Mouse (Mus musculus) lung, postnatal 36 days (tissue): ENCODE measurements around the gene Tgfbr1.

ENCODE experiments used
- DNase-seq: peaks from one replicate; pipeline ENCODE4 v3.0.0; 2022; ENCODE audit warnings: mixed read lengths

Gene Tgfbr1

GRCm38 (mm10) chr4:47425247-47425830, 72.3 kb downstream of the Tgfbr1 start:
- no peak for DNase-seq

- DNase-seq: no peak
Observed at GRCm38 (mm10) chr4:47427606-47428005, 74.6 kb downstream of the Tgfbr1 start.

- DNase-seq: no peak
Observed at GRCm38 (mm10) chr4:47430557-47430956, 77.5 kb downstream of the Tgfbr1 start.

- no peak for DNase-seq
Observed at GRCm38 (mm10) chr4:47431081-47431480, 78.1 kb downstream of the Tgfbr1 start.

- DNase-seq: no peak
Observed at GRCm38 (mm10) chr4:47432766-47433165, 79.7 kb downstream of the Tgfbr1 start.

GRCm38 (mm10) chr4:47435131-47435530, 82.1 kb downstream of the Tgfbr1 start:
- no peak for DNase-seq

- DNase-seq: no peak
Observed at GRCm38 (mm10) chr4:47435566-47436360, 82.7 kb downstream of the Tgfbr1 start.

- DNase-seq: peak; percentile 92
Observed at GRCm38 (mm10) chr4:47437365-47438340, 84.6 kb downstream of the Tgfbr1 start.

GRCm38 (mm10) chr4:47438956-47439355, 85.9 kb downstream of the Tgfbr1 start:
- DNase-seq: no peak

GRCm38 (mm10) chr4:47440951-47441350, 87.9 kb downstream of the Tgfbr1 start:
- DNase-seq: no peak

- no peak for DNase-seq
Observed at GRCm38 (mm10) chr4:47448526-47448925, 95.5 kb downstream of the Tgfbr1 start.

GRCm38 (mm10) chr4:47449116-47449515, 96.1 kb downstream of the Tgfbr1 start:
- DNase-seq: no peak

- no peak for DNase-seq
Observed at GRCm38 (mm10) chr4:47449586-47450522, 96.8 kb downstream of the Tgfbr1 start.
